Mouse (Mus musculus) limb, embryonic 14.5 days (tissue): Measurements from ENCODE around the gene Sept4. TPM values are rescaled to one million over a fixed set of nuclear protein-coding genes. Genes with fewer than 3 reads are reported as not detected.

Source experiments
- ATAC-seq: fragments of 200-750 bp; cut with Nextera tagmentation; 2 replicates; pipeline ENCODE4 v1.8.0; 2017; ENCODE audit warnings: low read depth, moderate number of reproducible peaks, moderate TSS enrichment; ENCODE audit not compliant: low FRiP score
- DNase-seq: peaks from one replicate; pipeline ENCODE4 v3.0.0-alpha.2; 2015; ENCODE audit warnings: low spot score
- H3K27ac ChIP-seq: fragments of 300-500 bp; sonication (generic); replicated peaks from 2 replicates; pipeline ENCODE4 v1.5.1; 2014; ENCODE audit warnings: low read depth, mild to moderate bottlenecking, low read length, moderate library complexity, mixed read lengths
- H3K27me3 ChIP-seq: fragments of 300-500 bp; sonication (generic); 2 replicates; pipeline ENCODE4 v1.6.1; 2014; ENCODE audit warnings: low read length, mixed read lengths; ENCODE audit not compliant: control insufficient read depth, insufficient read depth
- H3K36me3 ChIP-seq: fragments of 300-500 bp; sonication (generic); 2 replicates; pipeline ENCODE4 v1.6.1; 2014; ENCODE audit warnings: mild to moderate bottlenecking, low read length, moderate library complexity, mixed read lengths; ENCODE audit not compliant: control insufficient read depth, insufficient read depth
- H3K4me1 ChIP-seq: fragments of 300-500 bp; sonication (generic); 2 replicates; pipeline ENCODE4 v1.6.1; 2014; ENCODE audit warnings: antibody characterized with exemption, low read length, mixed read lengths; ENCODE audit not compliant: control insufficient read depth, insufficient read depth
- H3K4me2 ChIP-seq: fragments of 300-500 bp; sonication (generic); replicated peaks from 2 replicates; pipeline ENCODE4 v1.6.1; 2014; ENCODE audit warnings: low read depth, mild to moderate bottlenecking, low read length, moderate library complexity; ENCODE audit not compliant: severe bottlenecking
- H3K4me3 ChIP-seq: fragments of 300-500 bp; sonication (generic); replicated peaks from 2 replicates; pipeline ENCODE4 v1.5.1; 2014; ENCODE audit warnings: low read length
- H3K9ac ChIP-seq: fragments of 300-500 bp; sonication (generic); 2 replicates; pipeline ENCODE4 v1.6.1; 2014; ENCODE audit warnings: mild to moderate bottlenecking, low read depth, low read length, moderate library complexity; ENCODE audit not compliant: severe bottlenecking
- H3K9me3 ChIP-seq: fragments of 300-500 bp; sonication (generic); 2 replicates; pipeline ENCODE4 v1.6.1; 2016; ENCODE audit warnings: low read length; ENCODE audit not compliant: control insufficient read depth
- POLR2A ChIP-seq: fragments of 200-500 bp; IDR thresholded peaks from 2 replicates; pipeline ENCODE4 v1.8.0; 2012; ENCODE audit warnings: inconsistent platforms, mild to moderate bottlenecking, moderate library complexity, borderline replicate concordance; ENCODE audit not compliant: insufficient read depth, insufficient read length; ENCODE audit errors: extremely low read depth
- WGBS: fragments of 180-500 bp; shearing (Covaris S2); extraction: QIAGEN DNeasy Blood & Tissue Kit; methylation state at CpG from one replicate; pipeline ENCODE4 v1.1.7; 2014; 5-methylcytosine and 5-hydroxymethylcytosine counted together
- polyA plus RNA-seq, 2 experiments: library from polyadenylated mRNA; depleted of rRNA in 1 of 2; stranded (reverse) in 1 of 2; unstranded in 1 of 2; fragments of >200 nt; fragmentation: Nextera tagmentation in 1 of 2; extraction: Ambion mirVana in 1 of 2; gene quantifications; 2 replicates each; pipeline versions ENCODE4 v1.2.1 to v1.2.3; 2012 to 2014

Sept4 gene
- polyA plus RNA-seq, 2 experiments = 25.7 to 25.8 TPM

DNA sequence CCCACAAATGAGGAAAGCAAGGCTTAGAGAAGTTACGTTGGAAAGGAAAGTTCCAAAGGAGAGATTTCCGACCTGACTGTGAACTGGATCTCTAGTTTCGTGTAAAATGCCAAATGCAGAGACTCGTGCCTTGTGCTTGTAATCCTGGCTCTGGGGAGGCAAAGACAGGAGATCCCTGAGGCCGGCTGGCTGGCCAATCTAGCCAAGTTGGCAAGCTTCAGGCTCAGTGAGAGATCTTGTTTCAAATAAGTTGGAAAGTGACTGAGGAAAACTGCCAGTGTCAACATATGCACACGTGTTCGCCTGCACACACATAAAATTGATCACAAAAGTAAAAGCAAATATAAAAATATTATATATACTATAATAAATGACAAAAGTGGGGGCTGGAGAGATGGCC is 40.6 kb downstream of the Sept4 start:
- WGBS = 79% methylated on average over 7 of the region's 7 CpGs
- no peak for TF ChIP-seq POLR2A
- DNase-seq (no peak), ATAC-seq (no peak)
- H3K27ac ChIP-seq = no peak overlapping the region
- no peak overlapping the region for H3K4me3 ChIP-seq
- no peaks in the 10 kb centered on the region for H3K4me1 ChIP-seq
- H3K36me3 ChIP-seq = peaks cover 96% of the 10 kb centered on the region
- no peak overlapping the region for H3K9ac ChIP-seq
- H3K4me2 ChIP-seq = no peak overlapping the region
- H3K27me3 ChIP-seq = no peaks in the 10 kb centered on the region
- no peaks in the 10 kb centered on the region for H3K9me3 ChIP-seq

- 84% methylated on average over 9 of the region's 9 CpGs for WGBS
- no peaks in the 10 kb centered on the region for H3K9me3 ChIP-seq
- H3K4me1 ChIP-seq = no peaks in the 10 kb centered on the region
- no peak overlapping the region for H3K4me2 ChIP-seq
- peaks cover 96% of the 10 kb centered on the region for H3K36me3 ChIP-seq
- DNase-seq (no peak), ATAC-seq (no peak)
- TF ChIP-seq POLR2A = no peak
- no peaks in the 10 kb centered on the region for H3K27me3 ChIP-seq
- no peak overlapping the region for H3K9ac ChIP-seq
- no peak overlapping the region for H3K27ac ChIP-seq
- no peak overlapping the region for H3K4me3 ChIP-seq
Observed at GRCm38 (mm10) chr11:87611547-87611946, 42.8 kb downstream of the Sept4 start.

GRCm38 (mm10) chr11:87613972-87614371 is 45.3 kb downstream of the Sept4 start:
- Histone ChIP-seq H3K4me3 (no peak overlapping the region), H3K27me3 (no peaks in the 10 kb centered on the region), H3K27ac (no peak overlapping the region), H3K4me2 (no peak overlapping the region), H3K36me3 (peaks cover 94% of the 10 kb centered on the region), H3K9ac (no peak overlapping the region), H3K9me3 (no peaks in the 10 kb centered on the region), H3K4me1 (no peaks in the 10 kb centered on the region)
- TF ChIP-seq POLR2A = no peak
- DNase-seq (no peak), ATAC-seq (no peak)
- WGBS = 92% methylated on average over 7 of the region's 7 CpGs

DNA sequence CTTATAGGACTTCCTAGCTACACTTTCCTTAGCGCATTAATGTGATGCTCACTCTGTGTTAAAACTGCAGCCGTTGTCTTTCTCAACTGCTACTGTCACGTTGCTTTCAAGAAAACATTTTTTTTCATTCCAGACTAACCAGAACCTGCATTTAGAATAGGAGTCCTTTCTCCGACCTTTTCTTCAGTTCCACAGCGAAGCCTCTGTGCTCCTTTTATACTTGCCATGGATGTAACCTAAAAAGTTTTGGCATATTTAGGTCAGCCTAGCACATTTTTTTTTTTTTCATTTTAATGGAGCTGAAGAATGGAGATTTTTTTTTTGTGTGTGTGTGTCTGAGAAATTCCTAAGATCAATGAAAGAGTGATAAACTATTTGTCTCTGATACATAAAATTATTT is 46.8 kb downstream of the Sept4 start:
- H3K4me2 ChIP-seq = no peak overlapping the region
- H3K36me3 ChIP-seq = peaks cover 89% of the 10 kb centered on the region
- no peak for ATAC-seq
- H3K9ac ChIP-seq = no peak overlapping the region
- WGBS = 96% methylated on average over 5 of the region's 5 CpGs
- no peak for TF ChIP-seq POLR2A
- H3K9me3 ChIP-seq = no peaks in the 10 kb centered on the region
- no peak for DNase-seq
- H3K27ac ChIP-seq = no peak overlapping the region
- no peaks in the 10 kb centered on the region for H3K4me1 ChIP-seq
- H3K27me3 ChIP-seq = no peaks in the 10 kb centered on the region
- no peak overlapping the region for H3K4me3 ChIP-seq

GRCm38 (mm10) chr11:87615952-87616351 is 47.2 kb downstream of the Sept4 start:
- H3K27me3 ChIP-seq = no peaks in the 10 kb centered on the region
- no peak for DNase-seq
- 92% methylated on average over 2 of the region's 2 CpGs for WGBS
- no peak for TF ChIP-seq POLR2A
- H3K9me3 ChIP-seq = no peaks in the 10 kb centered on the region
- no peak overlapping the region for H3K9ac ChIP-seq
- ATAC-seq = no peak
- no peaks in the 10 kb centered on the region for H3K4me1 ChIP-seq
- no peak overlapping the region for H3K4me2 ChIP-seq
- H3K4me3 ChIP-seq = no peak overlapping the region
- H3K27ac ChIP-seq = no peak overlapping the region
- H3K36me3 ChIP-seq = peaks cover 85% of the 10 kb centered on the region
